Mouse (Mus musculus) mesoderm, embryonic 11.5 days (tissue): ENCODE measurements around the gene Herpud1.
"Not testable (repeated sequence)": the region's sequence is repeated elsewhere in the genome, so short reads cannot be mapped to it uniquely, and the experiment has no call there.

Source experiments
- DNase-seq: peaks from one replicate; pipeline ENCODE4 v3.0.0-alpha.2; 2012; ENCODE audit warnings: low read depth, low spot score

The Herpud1 gene

GRCm38 (mm10) chr8:94375551-94375991 is 10.7 kb upstream of the Herpud1 start:
- DNase-seq, result no peak

- no peak for DNase-seq
These were observed 10.1 kb upstream of the Herpud1 start for GRCm38 (mm10) chr8:94376176-94376575.

- no peak for DNase-seq
These were observed 9.7 kb upstream of the Herpud1 start for GRCm38 (mm10) chr8:94376580-94376979.

- no peak for DNase-seq
These were observed 9.2 kb upstream of the Herpud1 start for GRCm38 (mm10) chr8:94377031-94377430.

GRCm38 (mm10) chr8:94377714-94378205 is 8.5 kb upstream of the Herpud1 start:
- DNase-seq, result peak; percentile 10

GRCm38 (mm10) chr8:94378763-94379415 is 7.3 kb upstream of the Herpud1 start:
- DNase-seq, result no peak

GRCm38 (mm10) chr8:94379686-94380085 is 6.6 kb upstream of the Herpud1 start:
- DNase-seq, result no peak

- no peak for DNase-seq
These were observed 2.1 kb upstream of the Herpud1 start for GRCm38 (mm10) chr8:94384166-94384565.

GRCm38 (mm10) chr8:94385506-94386213 is 578 bp upstream of the Herpud1 start:
- DNase-seq, result no peak

GRCm38 (mm10) chr8:94387027-94387684 is 918 bp downstream of the Herpud1 start:
- DNase-seq, result peak; percentile 91

- no peak for DNase-seq
These were observed 1.5 kb downstream of the Herpud1 start for GRCm38 (mm10) chr8:94387785-94388184.

GRCm38 (mm10) chr8:94389531-94389930 is 3.3 kb downstream of the Herpud1 start:
- DNase-seq, result no peak

GRCm38 (mm10) chr8:94390429-94390828 is 4.2 kb downstream of the Herpud1 start:
- no peak for DNase-seq

GRCm38 (mm10) chr8:94390910-94391309 is 4.7 kb downstream of the Herpud1 start:
- DNase-seq, result no peak

GRCm38 (mm10) chr8:94392147-94392546 is 5.9 kb downstream of the Herpud1 start:
- peak; percentile 47 for DNase-seq

- DNase-seq, result no peak
These were observed 6.4 kb downstream of the Herpud1 start for GRCm38 (mm10) chr8:94392648-94393047.

- DNase-seq, result no peak
These were observed 9.8 kb downstream of the Herpud1 start for GRCm38 (mm10) chr8:94395851-94396540.

- peak; percentile 32 for DNase-seq
These were observed 10.9 kb downstream of the Herpud1 start for GRCm38 (mm10) chr8:94396964-94397657.

- DNase-seq, result no peak
These were observed 12.3 kb downstream of the Herpud1 start for GRCm38 (mm10) chr8:94398587-94398986.

GRCm38 (mm10) chr8:94399361-94399953 is 13.2 kb downstream of the Herpud1 start:
- DNase-seq, result no peak

- not testable (repeated sequence) for DNase-seq
These were observed 13.7 kb downstream of the Herpud1 start for GRCm38 (mm10) chr8:94399957-94400356.
